Mouse (Mus musculus) neutrophil, adult 83 days (primary cell): Measurements from ENCODE around the gene Lman2. TPM values are rescaled to one million over a fixed set of nuclear protein-coding genes. Genes with fewer than 3 reads are reported as not detected.

Source experiments
- total RNA-seq, 2 experiments: library from RNA; stranded (reverse); gene quantifications; one replicate each; pipeline ENCODE4 v1.2.4; 2023

Lman2 gene
- total RNA-seq: 10 to 100 TPM; 78.0 to 83.3 TPM

GRCm38 (mm10) chr13:55362453-55363060 is at the start of gene Lman2:
TSS of gene Lman2 (minus strand) at chr13:55362783.

DNA sequence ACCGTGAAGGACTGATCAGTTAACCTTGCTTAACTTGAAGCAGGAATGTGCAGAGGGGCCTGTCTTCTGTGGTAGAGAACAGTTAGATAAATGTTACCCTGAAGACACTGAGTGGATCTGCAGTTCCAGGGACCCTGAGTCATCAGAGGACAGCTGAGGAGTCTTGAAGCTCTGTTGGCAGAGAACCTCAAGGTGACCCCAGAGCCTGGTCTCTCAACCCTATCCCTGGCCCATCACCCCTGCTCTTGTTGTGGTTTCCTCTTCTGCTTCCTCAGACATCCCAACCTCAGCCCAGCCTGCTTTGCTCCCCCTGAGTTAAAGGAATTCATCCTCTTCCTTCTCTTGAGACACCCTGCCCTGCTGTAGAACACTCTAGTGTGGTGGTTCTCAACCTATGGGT is 35.5 kb upstream of the Lman2 start, which contains the start of gene Slc34a1:
Gene Slc34a1, plus strand, starts transcription at position 100 of the 400 bp plus-strand sequence.

GRCm38 (mm10) chr13:55369531-55370114 is 7.0 kb upstream of the Lman2 start, which contains the start of gene Rgs14:
TSS of gene Rgs14 (plus strand) at chr13:55369732.

DNA sequence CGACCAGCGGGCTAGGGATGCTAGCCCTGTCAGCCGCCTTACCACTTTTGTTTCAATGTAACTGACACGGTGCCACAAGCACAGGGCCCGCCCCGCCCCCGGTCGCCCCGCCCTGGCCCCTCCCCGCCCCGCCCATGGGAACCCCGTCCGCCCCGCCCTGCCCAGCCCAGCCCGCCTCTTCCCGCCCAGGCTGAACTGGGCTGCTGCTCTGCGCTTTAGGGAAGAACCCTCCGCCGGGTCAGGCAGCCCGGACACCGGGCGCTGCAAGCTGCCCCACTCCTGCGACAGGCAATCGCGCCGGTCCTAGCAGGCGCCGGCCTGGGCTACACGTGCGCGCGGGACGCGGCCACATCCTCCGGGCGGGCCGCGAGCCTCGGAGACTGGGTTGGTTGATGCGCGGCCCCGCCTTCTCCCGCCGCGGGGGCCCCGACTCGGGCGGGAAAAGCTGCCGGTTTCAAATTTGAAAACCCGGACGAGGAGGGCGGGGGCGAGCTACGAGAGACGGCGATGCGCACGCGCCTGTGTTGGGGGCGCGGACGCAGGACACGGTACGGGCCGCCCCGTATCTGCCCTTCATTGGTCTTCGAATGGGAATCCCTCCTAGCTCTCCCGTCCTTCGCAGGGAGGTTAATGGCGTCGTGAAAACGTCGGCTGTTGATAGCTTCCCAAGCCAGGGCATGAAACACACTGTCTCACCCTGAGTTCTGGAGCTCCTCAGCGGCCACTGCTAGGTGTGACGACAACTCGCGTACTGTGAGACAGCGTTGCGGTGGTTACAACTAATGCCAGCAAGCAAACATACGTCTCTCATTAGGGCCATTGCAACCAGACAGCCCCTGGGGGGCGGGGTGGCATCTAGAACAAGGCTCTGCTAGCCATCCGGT is 32.7 kb downstream of the Lman2 start, which contains the start of gene Mxd3:
Gene Mxd3, minus strand, starts transcription at position 141 of the 884 bp plus-strand sequence.

GRCm38 (mm10) chr13:55321434-55322129 is 41.0 kb downstream of the Lman2 start, which contains the start of gene Rab24:
TSS of gene Rab24 (minus strand) at chr13:55321946.

GRCm38 (mm10) chr13:55319931-55320533 is 42.6 kb downstream of the Lman2 start, which contains the start of gene Prelid1:
TSS of gene Prelid1 (plus strand) at chr13:55320500.

Other genes starting within 250 kb of the Lman2 start
- not detected for gene Gm17617, start 229.2 kb downstream of the Lman2 start, total RNA-seq
- not detected for gene Fgfr4, start 210.1 kb downstream of the Lman2 start, total RNA-seq
- gene Nsd1, start 153.0 kb downstream of the Lman2 start, total RNA-seq: 100 to 1,000 TPM in 1 of 2 experiments, 10 to 100 TPM in 1; 92.1 to 115 TPM
- gene Prelid1, start 42.3 kb downstream of the Lman2 start, total RNA-seq: 100 to 1,000 TPM; 202 to 217 TPM
- gene Rab24, start 40.8 kb downstream of the Lman2 start, total RNA-seq: 10 to 100 TPM; 71.5 to 92.3 TPM
- 10 to 100 TPM; 18.4 to 20.5 TPM for gene Mxd3, start 33.0 kb downstream of the Lman2 start, total RNA-seq
- 100 to 1,000 TPM in 1 of 2 experiments, 10 to 100 TPM in 1; 92.7 to 109 TPM for gene Rgs14, start 6.9 kb upstream of the Lman2 start, total RNA-seq
- gene Slc34a1, start 35.4 kb upstream of the Lman2 start, total RNA-seq: not detected
- gene Pfn3, start 52.4 kb upstream of the Lman2 start, total RNA-seq: not detected
- 1 to 10 TPM; 1.4 to 2.0 TPM for gene F12, start 64.0 kb upstream of the Lman2 start, total RNA-seq
- 100 to 1,000 TPM; 194 to 214 TPM for gene Grk6, start 82.3 kb upstream of the Lman2 start, total RNA-seq
- gene Prr7, start 101.5 kb upstream of the Lman2 start, total RNA-seq: 1 to 10 TPM; 7.0 to 7.3 TPM
- under 1 TPM; 0.13 to 0.96 TPM for gene Dbn1, start 125.3 kb upstream of the Lman2 start, total RNA-seq
- gene Pdlim7, start 150.9 kb upstream of the Lman2 start, total RNA-seq: 100 to 1,000 TPM in 1 of 2 experiments, 10 to 100 TPM in 1; 92.0 to 120 TPM
- gene Dok3, start 166.5 kb upstream of the Lman2 start, total RNA-seq: 100 to 1,000 TPM; 289 to 310 TPM
- 10 to 100 TPM; 35.8 to 41.1 TPM for gene Ddx41, start 173.9 kb upstream of the Lman2 start, total RNA-seq
- 10 to 100 TPM; 84.6 to 93.8 TPM for gene Fam193b, start 208.3 kb upstream of the Lman2 start, total RNA-seq
- 10 to 100 TPM; 61.1 to 65.4 TPM for gene Tmed9, start 210.9 kb upstream of the Lman2 start, total RNA-seq
- gene B4galt7, start 237.1 kb upstream of the Lman2 start, total RNA-seq: 10 to 100 TPM; 11.1 to 11.7 TPM